ENCODE assay signal across 27 mouse cellular contexts in the genomic region with DNA sequence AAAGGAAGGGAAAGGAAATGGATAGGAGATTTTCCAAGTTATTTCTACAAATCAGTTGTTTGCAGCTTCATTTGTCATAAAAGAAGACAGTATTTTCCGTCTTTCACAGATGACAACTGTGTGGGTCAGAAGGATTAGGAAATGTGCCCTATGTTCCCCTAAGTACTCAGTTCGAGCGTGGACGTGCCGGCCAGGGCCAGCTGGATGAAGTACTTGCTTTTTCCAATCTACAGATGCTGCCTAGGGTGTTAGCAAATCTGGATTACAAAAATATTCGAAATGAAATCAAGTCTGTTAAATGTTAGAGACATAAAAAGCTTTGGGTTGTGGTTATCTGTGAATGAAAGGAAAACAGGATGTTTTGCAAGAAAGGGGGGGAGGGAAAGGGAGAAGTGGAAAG.
DNase-seq lines count a peak whose midpoint lies in the region; ATAC-seq and TF ChIP-seq lines count a peak whose summit lies in the region.
"Had no signal": no experiment of that assay in that cellular context is flagged by ENCODE, and none has a peak within 500 bp of the region (broad histone marks: within the 10 kb centered on the region; RNA-seq: fewer than 3 reads in every experiment).

No protein-coding gene starts in this region.

- H3K4me1 ChIP-seq in heart, embryonic 11.5 days (ENCODE audit: control insufficient read depth, insufficient read depth, low read length) = peaks cover 18% of the 10 kb centered on the region
- peaks cover 13% of the 10 kb centered on the region for H3K4me1 ChIP-seq in heart, adult 2 months (ENCODE audit: control insufficient read depth, insufficient read depth, low read length)
- H3K4me1 ChIP-seq in heart, embryonic 12.5 days (replicated peaks) = peaks cover 28% of the 10 kb centered on the region

- intact Hi-C loops in heart, adult 2 months (cut with DNase I) = loop anchor here (10.0 kb wide), 1 partner anchor 456 kb away; a partner anchor contains a TSS
- intact Hi-C loops in heart, postnatal 10 days (cut with DNase I) = loop anchor here (5.0 kb wide), 1 partner anchor 124 kb away; no protein-coding TSS in a partner anchor
- intact Hi-C loops in heart, postnatal 25 days (cut with DNase I) = loop anchor here (10.0 kb wide), 1 partner anchor 424 kb away; no protein-coding TSS in a partner anchor

- TF ChIP-seq POLR2A in heart, adult 2 months (IDR thresholded peaks at IDR 0.05; ENCODE audit: insufficient read depth, low read depth, low read length) = no peak

- H3K9me3 ChIP-seq in heart, embryonic 11.5 days (replicated peaks; ENCODE audit: control insufficient read depth, low read length) = no peaks in the 10 kb centered on the region
- H3K9me3 ChIP-seq in heart, embryonic 12.5 days (replicated peaks) = no peaks in the 10 kb centered on the region
- H3K9me3 ChIP-seq: embryonic facial prominence, embryonic 10.5 days; embryonic facial prominence, embryonic 12.5 days; forebrain, embryonic 13.5 days; forebrain, embryonic 15.5 days; G1E had no signal

- H3K79me2 ChIP-seq in heart, adult 2 months (replicated peaks; ENCODE audit: control insufficient read depth, insufficient read depth, low read length) = no peaks in the 10 kb centered on the region

- WGBS in heart, embryonic 11.5 days (ENCODE audit: insufficient replicate concordance) = 85% methylated on average over 6 of the region's 6 CpGs
- WGBS in heart, adult 2 months = 68% methylated on average over 6 of the region's 6 CpGs
- WGBS in heart, embryonic 12.5 days = 80% methylated on average over 6 of the region's 6 CpGs

- no peak for TF ChIP-seq CTCF in heart, adult 2 months (IDR thresholded peaks at IDR 0.05)

- no peaks in the 10 kb centered on the region; the same call in 1 of the 2 replicates for H3K36me3 ChIP-seq in heart, embryonic 11.5 days (ENCODE audit: control insufficient read depth, insufficient read depth, low read length)
- H3K36me3 ChIP-seq in heart, adult 2 months (ENCODE audit: control insufficient read depth, insufficient read depth, low read length) = peaks cover 8% of the 10 kb centered on the region
- H3K36me3 ChIP-seq in heart, embryonic 12.5 days = no peaks in the 10 kb centered on the region
- H3K36me3 ChIP-seq: embryonic facial prominence, embryonic 10.5 days; embryonic facial prominence, embryonic 12.5 days; forebrain, embryonic 15.5 days had no signal

- no peak overlapping the region for H3K27ac ChIP-seq in heart, embryonic 11.5 days (ENCODE audit: low read depth, low read length)
- no peak overlapping the region for H3K27ac ChIP-seq in heart, adult 2 months
- no peak overlapping the region for H3K27ac ChIP-seq in heart, embryonic 12.5 days (ENCODE audit: poor library complexity, severe bottlenecking)
- H3K27ac ChIP-seq: embryonic facial prominence, embryonic 10.5 days; embryonic facial prominence, embryonic 12.5 days; forebrain, embryonic 13.5 days; forebrain, embryonic 15.5 days had no signal

- ATAC-seq in heart, embryonic 11.5 days (replicated peaks; ENCODE audit: insufficient number of reproducible peaks, low FRiP score, low TSS enrichment) = no peak
- ATAC-seq in heart, embryonic 12.5 days (ENCODE audit: insufficient number of reproducible peaks, low FRiP score) = no peak
- ATAC-seq: activated CD4-positive, CD25-positive, alpha-beta regulatory T cell, adult 4 months; CD4-positive, CD25-positive, alpha-beta regulatory T cell, adult 4 months; forebrain, embryonic 13.5 days; forebrain, embryonic 15.5 days; Patski had no signal

- H3K4me2 ChIP-seq in heart, embryonic 11.5 days = no peak overlapping the region
- no peak overlapping the region for H3K4me2 ChIP-seq in heart, embryonic 12.5 days
- H3K4me2 ChIP-seq: embryonic facial prominence, embryonic 12.5 days; forebrain, embryonic 13.5 days; forebrain, embryonic 15.5 days had no signal

- no peak for TF ChIP-seq EP300 in heart, adult 2 months (IDR thresholded peaks at IDR 0.05; ENCODE audit: insufficient read depth, low read depth, low read length)

- no peak overlapping the region for H3K4me3 ChIP-seq in heart, embryonic 11.5 days (ENCODE audit: low read depth, low read length)
- H3K4me3 ChIP-seq in heart, adult 2 months = no peak overlapping the region
- H3K4me3 ChIP-seq in heart, embryonic 12.5 days = no peak overlapping the region
- H3K4me3 ChIP-seq: embryonic facial prominence, embryonic 10.5 days; embryonic facial prominence, embryonic 12.5 days; forebrain, embryonic 13.5 days; forebrain, embryonic 15.5 days had no signal

- H3K9ac ChIP-seq in heart, embryonic 11.5 days (ENCODE audit: low read depth, low read length) = no peak overlapping the region
- H3K9ac ChIP-seq in heart, adult 2 months (ENCODE audit: low read depth, low read length) = no peak overlapping the region
- H3K9ac ChIP-seq in heart, embryonic 12.5 days = no peak overlapping the region
- H3K9ac ChIP-seq: embryonic facial prominence, embryonic 12.5 days; forebrain, embryonic 13.5 days; forebrain, embryonic 15.5 days had no signal

- H3K27me3 ChIP-seq in heart, embryonic 11.5 days (ENCODE audit: control insufficient read depth, insufficient read depth, low read length) = no peaks in the 10 kb centered on the region
- H3K27me3 ChIP-seq in heart, adult 2 months (ENCODE audit: control insufficient read depth, insufficient read depth, low read length) = no peaks in the 10 kb centered on the region
- H3K27me3 ChIP-seq in heart, embryonic 12.5 days (replicated peaks) = no peaks in the 10 kb centered on the region
- H3K27me3 ChIP-seq: CH12.LX; embryonic facial prominence, embryonic 12.5 days; forebrain, embryonic 13.5 days; forebrain, embryonic 15.5 days; Patski had no signal

- peak; percentile 95 for DNase-seq in heart, adult 11 months
- peak; percentile 32 to 37 for DNase-seq in heart, adult 2 months
- DNase-seq in heart, postnatal 10 days = no peak
- DNase-seq in heart, postnatal 25 days (ENCODE audit: low spot score) = peak; percentile 21
- peak; percentile 31 for DNase-seq in adipocyte (ENCODE audit: low spot score)
- no peak for DNase-seq in thymus, postnatal 0 days (ENCODE audit: low spot score)
- DNase-seq: adrenal gland, adult 2 months; adrenal gland, postnatal 10 days; adrenal gland, postnatal 25 days; B cell, adult 2 months; cerebellum, adult 11 months; cerebellum, adult 18-20 months; cerebellum, adult 8-10 months; cerebellum, adult 9-11 months; cerebellum, postnatal 14 days; cerebellum, postnatal 36 days had no signal

Comparison
In these comparisons a context has a peak if more than half of its experiments do, and no peak if none do; other contexts are left out.
1. DNase-seq: peak in heart, adult 11 months (single experiment), heart, adult 2 months (2 of 2), heart, postnatal 25 days (single experiment) and adipocyte (single experiment); none in heart, postnatal 10 days (0 of 2) and thymus, postnatal 0 days (single experiment).